Mouse (Mus musculus) testis, adult 2 months (tissue): Measurements from ENCODE around the gene Olfr1441.

Experiments used
- CTCF ChIP-seq: fragments of 200-500 bp; IDR thresholded peaks from 2 replicates; pipeline ENCODE4 v1.5.1; 2012; ENCODE audit warnings: low read depth, mild to moderate bottlenecking, inconsistent platforms, low read length, moderate library complexity; ENCODE audit not compliant: control insufficient read depth, insufficient read depth, insufficient replicate concordance
- POLR2A ChIP-seq: fragments of 200-500 bp; IDR thresholded peaks from 2 replicates; pipeline ENCODE4 v1.6.1; 2012; ENCODE audit warnings: low read depth, mild to moderate bottlenecking, inconsistent platforms, low read length, moderate library complexity; ENCODE audit not compliant: control insufficient read depth

GRCm38 (mm10) chr19:12421680-12422079 lies 4.4 kb downstream of the Olfr1441 start:
- TF ChIP-seq POLR2A (no peak), CTCF (no peak)
